Mouse (Mus musculus) R1 (cell line): ENCODE data around the gene Fancb.

Experiments used
- DNase-seq: peaks from one replicate; pipeline ENCODE4 v3.0.0-alpha.2; 2018; ENCODE audit warnings: low read depth, low spot score

Fancb gene

DNA sequence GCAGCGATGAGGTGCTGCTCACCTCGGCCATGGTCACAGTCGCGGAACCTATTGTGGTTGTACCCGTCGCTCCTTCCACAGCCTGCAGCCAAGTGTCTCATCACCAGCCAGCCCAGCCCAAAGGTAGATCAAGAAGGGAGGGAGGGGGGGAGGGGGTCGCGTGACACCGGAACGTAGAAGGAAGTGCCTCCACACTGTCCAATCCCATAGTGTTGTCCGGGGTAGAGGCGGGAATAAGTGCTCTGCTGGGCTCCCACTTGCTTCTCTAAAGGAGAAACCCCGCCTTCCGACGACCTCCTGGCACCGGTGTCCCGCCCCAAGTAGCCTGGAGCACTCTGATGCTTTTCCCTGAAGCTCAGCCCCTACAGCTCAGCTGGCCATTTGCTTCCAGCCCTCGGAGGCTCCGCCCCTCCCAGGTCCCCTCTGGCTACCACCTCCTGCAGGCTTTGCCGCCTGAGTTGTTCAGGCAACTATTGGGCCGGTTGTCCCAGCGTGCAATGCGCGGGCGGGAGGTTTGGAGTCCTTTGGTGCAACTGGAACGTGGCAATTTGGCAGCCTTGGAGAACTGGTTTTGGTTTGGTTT, at the start of gene Fancb, which contains the start of gene Mospd2:
Fancb (plus strand) TSS at position 400 of the 583 bp plus-strand sequence.
Mospd2 (minus strand) TSS at position 183 of the 583 bp plus-strand sequence.
- peak; percentile 97 for DNase-seq

DNA sequence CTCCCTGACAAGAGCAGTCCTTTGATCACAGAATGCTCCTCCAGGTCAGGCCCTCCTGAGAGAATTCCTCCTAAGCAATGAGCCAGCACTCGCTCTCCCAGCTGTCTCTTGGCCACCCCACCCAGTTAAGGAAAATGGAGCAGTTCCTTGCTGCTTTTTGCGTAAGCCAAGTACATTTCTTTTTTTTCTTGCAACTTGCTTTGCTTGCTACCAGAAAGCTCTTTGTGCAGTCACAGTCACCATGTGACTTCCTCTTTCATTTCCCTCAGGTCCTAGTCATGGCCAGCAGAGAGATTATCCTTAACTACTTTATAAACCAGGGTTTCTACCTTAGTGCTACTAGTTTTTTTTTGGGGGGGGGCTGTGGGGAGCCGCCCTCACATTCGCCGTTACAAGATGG, 38.9 kb upstream of the Fancb start:
- no peak for DNase-seq

DNA sequence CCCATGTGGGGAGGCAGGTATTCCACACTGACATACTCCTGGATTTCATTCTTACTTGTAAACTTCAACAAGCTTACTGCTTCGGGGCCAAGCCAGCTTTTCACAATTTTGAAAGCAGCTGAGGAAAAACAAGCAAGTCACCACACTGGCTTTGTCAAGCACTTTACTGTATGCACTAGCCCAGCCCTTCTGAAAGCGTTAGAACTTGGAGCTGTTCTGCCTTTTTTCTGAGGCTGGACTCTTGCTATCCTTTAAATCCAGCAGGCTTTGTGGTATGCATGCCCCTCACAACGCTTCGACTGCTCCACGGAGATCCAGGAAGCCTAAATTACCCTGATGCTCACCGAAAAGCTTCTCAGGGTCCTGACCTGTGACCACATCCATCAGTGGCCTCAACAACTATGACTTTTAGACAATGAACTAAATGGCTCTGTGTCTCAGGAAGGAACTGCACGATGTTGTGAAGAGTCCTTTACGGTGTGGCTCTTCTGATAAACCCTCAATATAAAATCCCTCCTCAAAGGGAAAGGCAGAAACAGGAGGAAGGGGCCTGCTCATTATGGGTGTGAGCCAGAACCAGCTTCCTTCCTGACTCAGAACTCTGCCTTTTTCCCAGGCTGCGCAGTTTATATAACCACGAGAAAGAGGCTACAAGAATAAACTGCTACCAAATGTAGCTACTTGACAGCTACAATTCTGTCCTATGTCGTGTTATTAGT, 28.4 kb upstream of the Fancb start:
- DNase-seq, result no peak

DNA sequence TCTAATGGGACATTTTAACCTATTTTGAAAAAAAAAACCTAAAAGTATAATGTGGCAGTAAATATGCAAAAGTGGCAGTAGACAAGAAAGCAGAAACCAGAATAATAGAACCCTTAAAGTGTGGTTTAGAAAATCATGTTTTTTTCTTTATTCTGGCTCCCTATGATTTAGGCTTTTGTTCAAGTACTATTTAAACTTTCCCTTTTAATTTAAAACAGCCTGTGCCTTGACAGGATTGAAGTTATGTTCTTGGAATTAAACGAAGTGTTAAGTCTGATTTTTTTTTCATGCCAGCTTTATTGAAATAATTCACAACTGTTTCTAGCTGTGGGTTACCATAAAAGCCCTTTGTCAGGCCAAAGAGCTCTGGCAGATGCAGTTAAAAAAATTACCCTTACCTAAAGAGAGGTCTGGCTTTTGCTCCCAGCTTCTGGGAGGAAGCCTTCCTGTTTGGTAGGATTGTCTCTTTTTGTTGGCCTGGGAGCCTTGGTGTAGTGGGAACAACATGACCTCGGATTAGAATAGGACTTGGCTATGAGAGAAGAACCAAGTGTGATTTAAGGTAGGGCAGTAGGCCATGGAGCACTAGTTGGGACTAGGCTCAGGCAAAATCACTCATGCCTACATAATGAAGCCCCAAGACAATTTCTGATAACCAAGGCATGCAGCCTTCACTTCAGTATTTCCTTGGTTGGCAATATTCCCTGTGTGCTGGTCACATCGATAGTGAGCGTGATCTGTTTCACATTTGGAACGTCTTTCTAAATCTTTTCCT, 27.6 kb upstream of the Fancb start:
- no peak for DNase-seq

DNA sequence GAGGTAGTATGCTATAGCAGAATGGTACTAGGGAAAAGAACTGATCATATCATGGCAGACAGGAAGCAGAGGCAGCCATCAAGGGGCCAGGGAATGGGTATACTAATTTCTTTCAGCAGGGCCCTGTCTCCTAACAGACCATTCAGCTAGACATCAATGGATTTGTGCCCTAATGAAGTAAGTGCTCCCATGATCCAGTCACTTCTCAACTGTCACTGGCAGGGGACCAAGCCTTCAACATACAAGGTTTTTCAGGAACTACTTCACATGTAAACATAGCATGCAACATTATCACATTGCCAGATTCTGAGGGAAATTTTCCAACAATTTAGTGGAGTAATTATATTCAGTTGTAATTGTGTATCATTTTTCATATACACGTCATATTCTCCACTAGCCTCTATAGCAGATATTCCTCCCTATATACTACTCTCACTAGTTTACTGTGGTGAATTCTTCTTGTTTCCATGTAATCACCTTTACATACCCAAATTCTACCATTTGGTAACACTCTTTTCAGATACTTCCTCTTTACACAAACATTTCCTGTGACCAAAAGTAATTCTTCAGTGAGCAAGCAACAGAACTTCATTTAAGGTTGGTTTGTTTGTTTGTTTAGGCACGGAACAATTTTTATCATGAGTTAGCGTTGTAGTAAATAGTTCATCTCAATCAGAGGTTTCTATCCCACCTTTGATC, 14.5 kb upstream of the Fancb start:
- no peak for DNase-seq

DNA sequence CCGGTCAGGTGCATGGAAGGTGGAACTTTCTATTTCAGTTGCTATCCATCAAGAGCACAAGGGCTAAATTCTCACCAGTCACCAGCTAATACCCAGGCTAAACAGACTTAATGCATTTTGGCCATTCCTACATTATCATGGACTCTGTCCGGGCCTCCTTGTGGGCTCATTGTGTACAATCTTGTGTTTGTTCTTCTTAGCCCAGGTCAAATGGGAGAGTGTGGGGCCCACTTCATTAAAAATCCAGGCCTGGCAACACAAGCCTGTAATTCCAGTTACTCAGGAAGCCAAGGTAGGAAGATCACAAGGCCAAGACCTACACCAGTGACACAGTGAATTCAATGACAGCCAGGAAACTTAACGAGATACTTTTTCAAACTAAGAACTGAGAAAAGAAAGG, 9.2 kb upstream of the Fancb start:
- DNase-seq, result no peak

DNA sequence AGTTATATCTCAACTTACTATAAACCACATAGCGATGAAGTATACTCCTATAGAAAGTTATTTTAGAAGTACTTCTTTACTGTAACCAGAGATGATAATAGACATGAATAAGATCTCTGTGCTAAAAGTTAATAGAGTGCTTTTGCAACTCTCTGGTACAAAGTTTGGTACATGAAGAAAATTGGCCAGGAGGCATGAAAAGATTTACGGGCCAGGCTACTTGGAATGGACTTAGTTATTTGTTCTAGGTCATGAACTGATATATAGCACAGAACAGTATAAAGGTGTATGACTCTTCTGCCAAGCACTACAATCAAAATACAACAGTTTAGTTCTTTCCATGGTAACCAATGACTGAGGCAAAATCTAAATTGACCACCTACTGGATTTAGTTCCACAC, 1.5 kb upstream of the Fancb start:
- no peak for DNase-seq

DNA sequence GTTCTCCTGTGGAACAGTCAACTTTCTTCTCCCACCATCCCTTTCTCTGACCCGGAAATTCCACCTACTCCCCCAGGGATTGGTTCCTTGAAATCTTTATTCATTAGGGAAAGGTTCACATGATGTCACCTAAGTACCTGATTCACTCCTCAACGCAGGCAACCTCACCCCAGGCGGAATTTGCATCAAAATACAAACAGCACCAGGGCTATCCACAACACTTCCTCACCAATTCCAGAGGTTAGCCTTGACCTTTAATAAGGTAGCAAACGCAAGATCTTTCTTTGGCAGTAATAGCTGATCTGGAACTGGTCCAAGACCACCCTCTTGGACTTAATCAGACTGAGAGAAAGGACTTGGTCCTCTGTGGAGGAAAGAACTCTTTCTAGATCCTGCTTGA, 22.7 kb downstream of the Fancb start:
- DNase-seq, result peak; percentile 95

DNA sequence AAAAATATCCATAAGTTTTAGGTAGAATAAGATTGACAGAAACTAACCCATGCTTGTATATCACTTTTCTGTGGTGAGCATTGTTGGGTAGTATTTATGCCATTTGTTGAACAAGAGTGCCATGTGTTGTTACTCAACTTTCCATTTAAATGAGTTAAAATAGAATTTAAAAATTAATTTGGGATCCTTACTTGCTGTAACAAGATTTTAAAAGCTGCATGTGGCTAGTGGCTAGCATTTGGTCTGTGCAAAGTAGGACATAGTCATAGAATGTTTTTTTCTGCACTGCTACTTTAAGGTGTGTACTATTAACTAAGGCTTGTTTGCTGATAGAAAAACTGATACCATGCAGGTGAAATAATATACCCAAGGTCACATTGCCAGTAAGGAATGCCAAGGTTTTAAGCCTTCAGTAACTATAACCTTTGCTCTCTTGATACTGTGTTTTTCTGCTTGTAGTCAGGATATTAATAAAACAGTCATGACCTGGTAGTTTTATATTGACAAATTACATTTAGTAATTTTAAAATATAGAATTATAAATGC, 24.5 kb downstream of the Fancb start, which contains the start of gene Gm17604:
Gm17604 (minus strand) TSS at position 51 of the 546 bp plus-strand sequence.
- DNase-seq, result no peak
